Mouse (Mus musculus) Patski (cell line): ENCODE measurements around the gene Kcnh6. TPM values are rescaled to one million over a fixed set of nuclear protein-coding genes. Genes with fewer than 3 reads are reported as not detected.

ENCODE experiments used
- ATAC-seq: fragments of 100-300 bp; one replicate; pipeline ENCODE4 v1.8.0; 2021
- CTCF ChIA-PET: fragments of 350-600 bp; sonication (Branson Sonifier 250); formaldehyde crosslinking; loops from one replicate; lab custom pipeline; 2022; ENCODE audit warnings: inconsistent platforms; lab: Charles Lee
- POLR2A ChIA-PET: fragments of 350-600 bp; sonication (Branson Sonifier 250); formaldehyde crosslinking; loops from one replicate; lab custom pipeline; 2022; ENCODE audit warnings: antibody characterized with exemption, inconsistent platforms; lab: Charles Lee
- DNase-seq: peaks from one replicate; pipeline ENCODE4 v3.0.0-alpha.2; 2011; ENCODE audit warnings: low read depth, low spot score
- H3K27me3 ChIP-seq: fragments of 371-371 bp; one replicate; pipeline ENCODE4 v1.5.1; 2021
- CTCF ChIP-seq: fragments of 100-300 bp; IDR thresholded peaks from one replicate; pipeline ENCODE4 v1.5.1; 2021
- in situ Hi-C: fragments of 300-500 bp; cut with MboI; formaldehyde crosslinking; loops from 3 replicates; pipeline ENCODE4 v1.11.1; 2018; ENCODE audit warnings: low pct_unique_long_range_greater_than_20kb, mixed read lengths
- polyA plus RNA-seq: library from polyadenylated mRNA; unstranded; gene quantifications from one replicate; pipeline ENCODE4 v1.2.3, GENCODE M21; 2021

The Kcnh6 gene
- polyA plus RNA-seq, 1 experiment from 2014 or later, result not detected

DNA sequence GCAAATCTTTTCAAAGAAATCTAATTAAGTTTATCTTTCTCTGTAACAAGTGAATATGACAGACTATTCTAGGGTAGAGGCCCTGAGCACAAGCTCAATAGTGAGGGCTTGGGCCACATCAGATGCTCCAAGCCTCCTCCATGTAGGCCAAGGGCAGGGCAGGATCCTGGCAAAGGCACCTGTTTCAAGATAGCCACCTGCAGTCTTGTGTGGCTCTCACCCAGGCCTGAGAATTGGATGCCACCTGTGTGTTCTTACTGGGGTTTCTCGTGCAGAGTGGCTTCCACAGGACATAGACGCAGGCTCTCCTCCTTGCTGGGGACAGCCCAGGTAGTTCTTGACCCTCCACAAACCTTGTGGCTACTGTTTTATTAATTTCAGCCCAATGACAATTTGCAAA, 29.7 kb upstream of the Kcnh6 start:
- DNase-seq (no peak), ATAC-seq (no peak)
- H3K27me3 ChIP-seq, result peaks cover 20% of the 10 kb centered on the region
- ChIA-PET CTCF (no interaction called here), POLR2A (no interaction called here)
- in situ Hi-C loops, result no loop called here
- no peak for TF ChIP-seq CTCF

- POLR2A ChIA-PET, result interaction anchor here (0.7 kb wide), 1 partner anchor 27 kb away, joined by 3 read pairs; no protein-coding TSS in a partner anchor
Measured at GRCm38 (mm10) chr11:105978634-105979033, 29.3 kb upstream of the Kcnh6 start.

DNA sequence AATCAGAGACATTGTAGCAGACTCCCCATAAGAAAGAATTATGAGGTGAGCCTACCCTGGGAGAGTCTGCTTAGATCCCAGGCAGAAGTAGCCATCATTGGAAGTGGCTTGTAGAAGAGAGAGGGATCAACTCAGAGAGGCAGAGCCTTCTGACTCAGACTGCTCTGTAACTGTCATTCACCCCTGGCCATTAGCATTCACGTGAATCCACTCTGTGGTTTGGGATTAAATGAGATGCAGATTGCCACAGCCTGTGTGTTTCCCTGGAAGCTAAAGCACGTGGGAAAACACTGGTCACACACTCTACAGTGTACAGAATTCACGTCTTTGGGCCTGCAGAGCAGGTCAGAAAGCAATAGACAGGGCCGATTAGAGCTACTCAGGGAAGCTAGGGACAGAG, 23.5 kb upstream of the Kcnh6 start:
- peaks cover 24% of the 10 kb centered on the region for H3K27me3 ChIP-seq
- POLR2A ChIA-PET, result no interaction called here
- in situ Hi-C loops, result no loop called here
- peak; percentile 65 for ATAC-seq
- CTCF ChIA-PET, result interaction anchor here (1.7 kb wide), 1 partner anchor 42 kb away, joined by 3 read pairs; no protein-coding TSS in a partner anchor
- no peak for TF ChIP-seq CTCF
- DNase-seq, result no peak

More at GRCm38 (mm10) chr11:105978634-105979033, 29.3 kb upstream of the Kcnh6 start:
- in situ Hi-C loops, result no loop called here
- peaks cover 20% of the 10 kb centered on the region for H3K27me3 ChIP-seq
- CTCF ChIA-PET, result no interaction called here
- TF ChIP-seq CTCF, result no peak
- DNase-seq (no peak), ATAC-seq (no peak)

DNA sequence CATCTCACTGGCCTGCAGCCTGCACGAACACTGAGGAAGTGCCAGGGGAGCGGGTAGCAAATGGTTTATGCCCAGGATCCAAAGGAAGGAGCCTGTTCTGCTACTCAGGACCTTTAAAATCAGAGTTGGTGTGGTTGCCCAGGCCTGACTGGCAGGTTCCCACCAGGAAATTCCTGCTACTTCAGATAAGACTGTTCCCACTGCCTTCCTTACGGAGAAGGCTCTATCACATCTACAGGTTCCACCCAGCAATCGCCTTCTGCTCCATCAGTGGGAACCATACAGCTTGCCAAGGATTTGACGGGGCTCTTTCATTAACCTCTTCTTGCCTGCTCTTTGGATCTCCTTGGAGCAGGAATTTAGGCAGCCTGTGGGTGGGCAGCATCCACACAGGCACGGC, 20.5 kb upstream of the Kcnh6 start:
- in situ Hi-C loops, result no loop called here

DNA sequence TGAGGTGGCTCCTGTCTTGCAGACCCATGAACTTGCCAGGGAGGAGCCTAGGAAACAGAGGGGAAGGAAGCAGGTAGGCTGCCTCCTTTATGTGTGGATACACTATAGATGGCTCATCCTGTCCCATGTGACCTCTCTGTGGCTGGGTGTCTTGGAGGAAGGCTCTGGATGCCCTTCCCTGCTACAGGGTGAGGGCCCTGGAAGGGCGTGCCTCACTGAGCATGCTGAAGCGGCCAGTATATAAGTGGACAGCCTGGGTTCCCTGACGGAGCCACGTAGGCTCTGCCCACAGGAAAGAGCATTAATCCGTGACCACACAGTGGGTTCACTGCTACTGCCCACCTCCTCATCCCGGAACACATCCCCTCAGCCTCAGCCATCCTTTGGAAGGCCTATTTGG, 18.5 kb upstream of the Kcnh6 start:
- in situ Hi-C loops, result no loop called here
- ChIA-PET CTCF (no interaction called here), POLR2A (no interaction called here)
- peaks cover 18% of the 10 kb centered on the region for H3K27me3 ChIP-seq
- TF ChIP-seq CTCF, result no peak
- no peak for ATAC-seq
- DNase-seq, result no peak

More for the DNA sequence above, 20.5 kb upstream of the Kcnh6 start:
- ChIA-PET CTCF (no interaction called here), POLR2A (no interaction called here)
- DNase-seq, result no peak
- ATAC-seq, result no peak
- no peak for TF ChIP-seq CTCF
- peaks cover 17% of the 10 kb centered on the region for H3K27me3 ChIP-seq

GRCm38 (mm10) chr11:105990231-105990630, 17.7 kb upstream of the Kcnh6 start:
- H3K27me3 ChIP-seq, result peaks cover 25% of the 10 kb centered on the region
- CTCF ChIA-PET, result no interaction called here
- in situ Hi-C loops, result no loop called here
- POLR2A ChIA-PET, result no interaction called here
- DNase-seq, result no peak
- no peak for ATAC-seq
- no peak for TF ChIP-seq CTCF

DNA sequence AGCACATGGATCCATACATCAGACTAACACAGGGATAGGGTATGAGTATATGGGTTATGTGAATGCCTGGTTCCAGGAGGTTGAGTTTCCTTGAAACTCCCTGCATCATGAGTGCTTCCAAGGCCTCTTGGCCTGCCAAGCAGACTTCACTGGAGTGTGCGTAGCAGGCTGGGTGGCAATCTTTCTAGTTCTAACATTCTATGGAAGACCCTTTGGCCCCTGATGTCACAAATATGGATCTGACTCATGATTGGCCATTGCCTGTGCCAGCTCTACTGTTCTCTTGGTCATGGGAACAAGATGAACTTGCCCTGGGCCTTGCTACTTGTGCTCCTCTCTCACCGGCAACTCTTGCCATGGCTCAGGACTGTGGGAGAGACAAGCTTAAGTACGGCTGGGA, 13.5 kb upstream of the Kcnh6 start, which contains the start of gene Ace3:
Gene Ace3, plus strand, starts transcription at position 301 of the 400 bp plus-strand sequence.
- ATAC-seq (no peak), DNase-seq (no peak)
- TF ChIP-seq CTCF, result no peak
- H3K27me3 ChIP-seq, result peaks cover 31% of the 10 kb centered on the region
- in situ Hi-C loops, result no loop called here
- ChIA-PET CTCF (no interaction called here), POLR2A (no interaction called here)

- ChIA-PET CTCF (no interaction called here), POLR2A (no interaction called here)
- ATAC-seq, result no peak
- peaks cover 20% of the 10 kb centered on the region for H3K27me3 ChIP-seq
- in situ Hi-C loops, result loop anchor here (25.0 kb wide), 1 partner anchor 663 kb away; no protein-coding TSS in a partner anchor
- no peak for DNase-seq
- no peak for TF ChIP-seq CTCF
Measured at GRCm38 (mm10) chr11:106000062-106000461, 7.9 kb upstream of the Kcnh6 start.

- ATAC-seq (no peak), DNase-seq (no peak)
- CTCF ChIA-PET, result interaction anchor here (1.4 kb wide), 1 partner anchor 17 kb away, joined by 4 read pairs; no protein-coding TSS in a partner anchor
- in situ Hi-C loops, result loop anchor here (25.0 kb wide), 1 partner anchor 664 kb away; no protein-coding TSS in a partner anchor
- peak; percentile 61 for TF ChIP-seq CTCF
- POLR2A ChIA-PET, result no interaction called here
- peaks cover 6% of the 10 kb centered on the region for H3K27me3 ChIP-seq
Measured at GRCm38 (mm10) chr11:106001718-106002117, 6.2 kb upstream of the Kcnh6 start.

GRCm38 (mm10) chr11:106004576-106004975, 3.3 kb upstream of the Kcnh6 start:
- no peak for TF ChIP-seq CTCF
- in situ Hi-C loops, result loop anchor here (25.0 kb wide), 1 partner anchor 667 kb away; no protein-coding TSS in a partner anchor
- POLR2A ChIA-PET, result no interaction called here

DNA sequence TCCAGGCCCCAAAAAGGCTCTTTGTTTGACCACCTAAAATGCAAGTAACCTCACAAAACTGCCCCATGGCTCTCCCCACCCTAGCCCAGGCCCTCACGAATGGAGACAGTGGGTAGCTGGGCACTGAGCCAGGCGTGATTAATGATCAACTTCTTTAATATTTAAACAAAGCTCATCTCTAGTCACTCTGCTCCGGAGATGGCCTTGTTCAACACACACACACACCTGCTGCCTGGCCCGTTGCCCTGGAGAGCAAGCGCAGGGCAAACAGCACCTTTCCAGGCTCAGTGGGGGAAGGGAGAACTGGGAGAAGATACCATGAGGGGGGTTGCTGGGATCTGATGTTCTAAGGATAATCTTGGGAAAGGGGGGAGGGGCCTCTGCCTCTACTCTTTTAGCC, 2.0 kb upstream of the Kcnh6 start:
- CTCF ChIA-PET, result interaction anchor here (0.6 to 0.9 kb wide), 3 partner anchors 8 to 94 kb away, joined by 3 to 4 read pairs (median 3); no protein-coding TSS in a partner anchor
- in situ Hi-C loops, result loop anchor here (25.0 kb wide), 1 partner anchor 669 kb away; no protein-coding TSS in a partner anchor
- POLR2A ChIA-PET, result interaction anchor here (0.6 kb wide), 1 partner anchor 44 kb away, joined by 5 read pairs; no protein-coding TSS in a partner anchor
- H3K27me3 ChIP-seq, result peaks cover 19% of the 10 kb centered on the region
- ATAC-seq (no peak), DNase-seq (no peak)
- no peak for TF ChIP-seq CTCF

More at GRCm38 (mm10) chr11:106004576-106004975, 3.3 kb upstream of the Kcnh6 start:
- H3K27me3 ChIP-seq, result peaks cover 11% of the 10 kb centered on the region
- no peak for ATAC-seq
- DNase-seq, result no peak
- CTCF ChIA-PET, result no interaction called here
